ENCODE assay signal across 24 mouse cellular contexts in genomic region chr6:119081650-119082049, GRCm38 (mm10).
DNase-seq lines count a peak whose midpoint lies in the region; ATAC-seq and TF ChIP-seq lines count a peak whose summit lies in the region.
"Had no signal": no experiment of that assay in that cellular context is flagged by ENCODE, and none has a peak within 500 bp of the region (broad histone marks: within the 10 kb centered on the region; RNA-seq: fewer than 3 reads in every experiment).

No protein-coding gene starts in this region.

- TF ChIP-seq EP300 in lung, postnatal 0 days (IDR thresholded peaks at IDR 0.05), result no peak

- H3K36me3 ChIP-seq in lung, postnatal 0 days (ENCODE audit: insufficient read depth, low read length), result no peaks in the 10 kb centered on the region
- H3K36me3 ChIP-seq: embryonic facial prominence, embryonic 10.5 days; embryonic facial prominence, embryonic 12.5 days; forebrain, embryonic 10.5 days; forebrain, embryonic 12.5 days; G1E had no signal

- no peak overlapping the region for H3K4me2 ChIP-seq in lung, postnatal 0 days (replicated peaks; ENCODE audit: low read depth, low read length)
- H3K4me2 ChIP-seq: embryonic facial prominence, embryonic 12.5 days; forebrain, embryonic 12.5 days had no signal

- WGBS in lung, postnatal 0 days, result 95% methylated on average over 12 of the region's 12 CpGs

- ATAC-seq in lung, postnatal 0 days, result no peak
- ATAC-seq: activated CD4-positive, CD25-positive, alpha-beta regulatory T cell, adult 4 months; CD4-positive, CD25-positive, alpha-beta regulatory T cell, adult 4 months; forebrain, embryonic 14.5 days; forebrain, embryonic 16.5 days; Patski had no signal

- peaks cover 3% of the 10 kb centered on the region; the same call in 1 of the 2 replicates for H3K4me1 ChIP-seq in lung, postnatal 0 days (ENCODE audit: insufficient read depth, low read depth, low read length)
- H3K4me1 ChIP-seq: embryonic facial prominence, embryonic 12.5 days; forebrain, embryonic 10.5 days had no signal

- no peaks in the 10 kb centered on the region for H3K9me3 ChIP-seq in lung, postnatal 0 days (ENCODE audit: low read length)
- H3K9me3 ChIP-seq: embryonic facial prominence, embryonic 10.5 days; embryonic facial prominence, embryonic 12.5 days; forebrain, embryonic 10.5 days; forebrain, embryonic 12.5 days had no signal

- TF ChIP-seq CTCF in lung, postnatal 0 days (IDR thresholded peaks at IDR 0.05), result no peak

- H3K27me3 ChIP-seq in lung, postnatal 0 days (replicated peaks; ENCODE audit: insufficient read depth, low read length), result no peaks in the 10 kb centered on the region
- H3K27me3 ChIP-seq: embryonic facial prominence, embryonic 12.5 days; forebrain, embryonic 12.5 days; Patski had no signal

- no peak overlapping the region for H3K27ac ChIP-seq in lung, postnatal 0 days (ENCODE audit: low read length)
- H3K27ac ChIP-seq: embryonic facial prominence, embryonic 10.5 days; embryonic facial prominence, embryonic 12.5 days; forebrain, embryonic 10.5 days; forebrain, embryonic 12.5 days had no signal

- no peak overlapping the region for H3K4me3 ChIP-seq in lung, postnatal 0 days (ENCODE audit: low read depth, low read length)
- H3K4me3 ChIP-seq: embryonic facial prominence, embryonic 10.5 days; embryonic facial prominence, embryonic 12.5 days; forebrain, embryonic 10.5 days; forebrain, embryonic 12.5 days had no signal

- peak; percentile 1 for DNase-seq in 416B (ENCODE audit: low read depth)
- DNase-seq in NIH3T3 (ENCODE audit: low read depth), result peak; percentile 32
- DNase-seq in gonadal fat pad, adult 2 months (ENCODE audit: low read depth), result peak; percentile 55
- DNase-seq in thymus, postnatal 4 days, result no peak
- DNase-seq in lung, postnatal 0 days (ENCODE audit: low spot score), result no peak
- DNase-seq: adrenal gland, adult 8-10 months; adrenal gland, postnatal 14 days; adrenal gland, postnatal 36 days; B cell, adult 2 months; cerebellum, adult 11-12 months; cerebellum, adult 2 months; cerebellum, adult 9-10 months; cerebellum, postnatal 10 days; cerebellum, postnatal 25 days had no signal

- H3K9ac ChIP-seq in lung, postnatal 0 days (replicated peaks; ENCODE audit: low read depth), result no peak overlapping the region
- H3K9ac ChIP-seq: embryonic facial prominence, embryonic 12.5 days; forebrain, embryonic 12.5 days had no signal

Comparison
In these comparisons a context has a peak if more than half of its experiments do, and no peak if none do; other contexts are left out.
1. DNase-seq: peak in 416B (single experiment), NIH3T3 (single experiment) and gonadal fat pad, adult 2 months (single experiment); none in thymus, postnatal 4 days (single experiment) and lung, postnatal 0 days (single experiment).